Mouse (Mus musculus) embryonic fibroblast, embryonic 13.5 days (primary cell): ENCODE measurements at regions not wholly inside any gene's neighbourhood (a gene's known extent, or its start where the extent isn't known, plus 50 kb on each side); places are given as distances from the start of the nearest gene placed in this dataset.

ENCODE experiments used
- CTCF ChIP-seq: IDR thresholded peaks from 2 replicates; pipeline ENCODE4 v1.5.1; 2011; ENCODE audit warnings: mild to moderate bottlenecking, control low read depth, low read length, moderate library complexity, borderline replicate concordance; ENCODE audit not compliant: insufficient read depth
- POLR2A ChIP-seq: IDR thresholded peaks from 2 replicates; pipeline ENCODE4 v1.6.1; 2011; ENCODE audit warnings: low read depth, mild to moderate bottlenecking, control low read depth, low read length, moderate library complexity

DNA sequence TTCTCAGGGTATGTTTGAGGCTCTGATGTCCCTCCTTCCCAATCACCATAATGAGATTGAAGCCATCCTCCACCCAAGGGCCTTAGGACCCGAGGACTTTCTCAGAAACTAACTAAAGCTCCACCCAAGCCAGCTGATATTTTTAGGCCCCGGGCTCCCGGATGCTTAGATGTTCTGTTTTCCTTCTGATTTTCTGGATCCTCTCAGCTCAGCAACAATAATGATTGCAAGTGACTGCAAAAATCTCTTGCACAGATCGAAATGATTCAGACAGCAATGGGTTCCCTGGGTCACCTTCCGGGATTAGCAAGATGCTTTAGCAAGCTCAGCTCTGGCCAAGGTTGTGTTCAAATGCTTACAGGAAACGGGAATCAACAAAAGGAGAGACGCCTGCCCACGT lies 168.1 kb upstream of the Serp2 start:
- TF ChIP-seq POLR2A (no peak), CTCF (no peak)
